Mouse (Mus musculus) erythroblast, adult 5-6 weeks (primary cell): ENCODE measurements around the gene Inafm2. TPM values are rescaled to one million over a fixed set of nuclear protein-coding genes. Genes with fewer than 3 reads are reported as not detected.

Source experiments
- total RNA-seq, 2 experiments: library from RNA; stranded (forward) in 1 of 2; stranded (reverse) in 1 of 2; fragments of 150-400 nt in 1 of 2; fragments of 200-764, 138-1000 nt in 1 of 2; gene quantifications; 2 replicates each; pipeline versions ENCODE4 v1.2.3 to v1.2.4; 2015 to 2017; ENCODE audit warnings: low replicate concordance in 2 of 2

The Inafm2 gene
- total RNA-seq, 2 experiments from 2014 or later, result 4.6 to 6.5 TPM

Other genes starting within 250 kb of the Inafm2 start
- 2.1 and 12.7 TPM in 2 replicates for gene Bmf, start 196.1 kb upstream of the Inafm2 start, total RNA-seq (2015; ENCODE audit: low replicate concordance)
- 1.4 and 3.2 TPM in 2 replicates for gene Bmf, start 196.1 kb upstream of the Inafm2 start, total RNA-seq (2017; ENCODE audit: low replicate concordance)
- 21.7 and 41.2 TPM in 2 replicates for gene Bub1b, start 147.5 kb upstream of the Inafm2 start, total RNA-seq (2015; ENCODE audit: low replicate concordance)
- gene Bub1b, start 147.5 kb upstream of the Inafm2 start, total RNA-seq (2017; ENCODE audit: low replicate concordance), result 36.4 and 48.5 TPM in 2 replicates
- gene Pak6, start 82.5 kb upstream of the Inafm2 start, total RNA-seq (2015; ENCODE audit: low replicate concordance), result not detected in 2 replicates
- 0.77 TPM in 1 of 2 replicates, not detected in the other for gene Pak6, start 82.5 kb upstream of the Inafm2 start, total RNA-seq (2017; ENCODE audit: low replicate concordance)
- 0.19 TPM in 1 of 2 replicates, not detected in the other for gene Ankrd63, start 41.8 kb upstream of the Inafm2 start, total RNA-seq (2015; ENCODE audit: low replicate concordance)
- gene Ankrd63, start 41.8 kb upstream of the Inafm2 start, total RNA-seq (2017; ENCODE audit: low replicate concordance), result 0.14 TPM in 1 of 2 replicates, not detected in the other
- gene Plcb2, start 17.3 kb upstream of the Inafm2 start, total RNA-seq (2015; ENCODE audit: low replicate concordance), result 30.7 and 38.9 TPM in 2 replicates
- gene Plcb2, start 17.3 kb upstream of the Inafm2 start, total RNA-seq (2017; ENCODE audit: low replicate concordance), result 13.7 and 17.6 TPM in 2 replicates
- gene Ccdc9b, start 16.9 kb downstream of the Inafm2 start, total RNA-seq (2015; ENCODE audit: low replicate concordance), result not detected in 2 replicates
- 0.17 TPM in 1 of 2 replicates, not detected in the other for gene Ccdc9b, start 16.9 kb downstream of the Inafm2 start, total RNA-seq (2017; ENCODE audit: low replicate concordance)
- not detected in 2 replicates for gene Phgr1, start 27.0 kb downstream of the Inafm2 start, total RNA-seq (2015; ENCODE audit: low replicate concordance)
- not detected in 2 replicates for gene Phgr1, start 27.0 kb downstream of the Inafm2 start, total RNA-seq (2017; ENCODE audit: low replicate concordance)
- gene Disp2, start 34.0 kb downstream of the Inafm2 start, total RNA-seq (2015; ENCODE audit: low replicate concordance), result not detected in 2 replicates
- 0.14 TPM in 1 of 2 replicates, not detected in the other for gene Disp2, start 34.0 kb downstream of the Inafm2 start, total RNA-seq (2017; ENCODE audit: low replicate concordance)
- gene Knstrn, start 68.2 kb downstream of the Inafm2 start, total RNA-seq (2015; ENCODE audit: low replicate concordance), result 16.5 and 19.8 TPM in 2 replicates
- 51.9 and 67.3 TPM in 2 replicates for gene Knstrn, start 68.2 kb downstream of the Inafm2 start, total RNA-seq (2017; ENCODE audit: low replicate concordance)
- gene Ivd, start 116.2 kb downstream of the Inafm2 start, total RNA-seq (2015; ENCODE audit: low replicate concordance), result 1.9 and 8.1 TPM in 2 replicates
- 4.2 and 4.8 TPM in 2 replicates for gene Ivd, start 116.2 kb downstream of the Inafm2 start, total RNA-seq (2017; ENCODE audit: low replicate concordance)
- gene Bahd1, start 154.6 kb downstream of the Inafm2 start, total RNA-seq (2015; ENCODE audit: low replicate concordance), result 1.3 and 2.3 TPM in 2 replicates
- 3.2 and 4.3 TPM in 2 replicates for gene Bahd1, start 154.6 kb downstream of the Inafm2 start, total RNA-seq (2017; ENCODE audit: low replicate concordance)
- gene Chst14, start 180.7 kb downstream of the Inafm2 start, total RNA-seq (2015; ENCODE audit: low replicate concordance), result 1.5 and 2.7 TPM in 2 replicates
- gene Chst14, start 180.7 kb downstream of the Inafm2 start, total RNA-seq (2017; ENCODE audit: low replicate concordance), result 0.43 TPM in 1 of 2 replicates, not detected in the other